20 mouse cellular contexts compared by ENCODE assay signal in the genomic region with DNA sequence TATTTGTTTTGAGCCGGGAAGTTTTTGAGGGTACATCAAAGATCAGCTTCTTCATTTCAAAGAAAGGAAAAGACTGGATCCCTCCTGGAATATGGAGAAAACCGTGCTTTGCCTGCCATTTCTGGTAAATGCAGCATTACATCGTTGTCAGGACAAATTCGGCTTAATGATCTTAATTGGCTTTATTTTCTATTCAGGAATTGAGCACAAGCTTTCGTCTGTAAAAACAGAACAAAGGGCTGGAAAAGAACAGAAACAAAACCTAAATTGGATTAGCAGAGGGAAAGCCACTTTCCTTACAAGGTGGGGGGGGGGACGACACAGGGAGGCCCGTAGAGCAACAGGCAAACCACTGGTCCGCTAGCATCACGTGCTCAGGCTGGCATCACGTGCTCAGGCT. TPM values are rescaled to one million over a fixed set of nuclear protein-coding genes. Genes with fewer than 3 reads are reported as not detected.
DNase-seq lines count a peak whose midpoint lies in the region; ATAC-seq and TF ChIP-seq lines count a peak whose summit lies in the region.
"Had no signal": no experiment of that assay in that cellular context is flagged by ENCODE, and none has a peak within 500 bp of the region (broad histone marks: within the 10 kb centered on the region; RNA-seq: fewer than 3 reads in every experiment).

No protein-coding gene starts in this region.

- no peak overlapping the region for H3K27ac ChIP-seq in forebrain, embryonic 16.5 days (ENCODE audit: low read length)
- no peak overlapping the region for H3K27ac ChIP-seq in forebrain, embryonic 15.5 days (replicated peaks)
- H3K27ac ChIP-seq in liver, embryonic 11.5 days (ENCODE audit: low read depth, low read length), result no peak overlapping the region
- 0 out of 2 replicates have a peak overlapping the region, but pooled peaks have one; percentile 7 for H3K27ac ChIP-seq in brown adipose tissue, adult 24 weeks (replicated peaks; ENCODE audit: low read depth, low read length)
- no peak overlapping the region for H3K27ac ChIP-seq in kidney, adult 2 months (ENCODE audit: insufficient read depth, low read depth, low read length)
- H3K27ac ChIP-seq: embryonic facial prominence, embryonic 15.5 days; forebrain, embryonic 13.5 days; heart, embryonic 13.5 days; hindbrain, embryonic 15.5 days had no signal

- H3K36me3 ChIP-seq in forebrain, embryonic 16.5 days (ENCODE audit: control insufficient read depth, insufficient read depth), result no peaks in the 10 kb centered on the region
- no peaks in the 10 kb centered on the region for H3K36me3 ChIP-seq in forebrain, embryonic 15.5 days
- H3K36me3 ChIP-seq in liver, embryonic 11.5 days (ENCODE audit: control insufficient read depth, insufficient read depth, low read length), result no peaks in the 10 kb centered on the region
- H3K36me3 ChIP-seq in kidney, adult 2 months (ENCODE audit: control insufficient read depth, insufficient read depth, low read length), result no peaks in the 10 kb centered on the region
- H3K36me3 ChIP-seq: embryonic facial prominence, embryonic 15.5 days; heart, embryonic 13.5 days; hindbrain, embryonic 15.5 days had no signal

- H3K4me3 ChIP-seq in forebrain, embryonic 16.5 days (replicated peaks; ENCODE audit: low read length), result no peak overlapping the region
- no peak overlapping the region for H3K4me3 ChIP-seq in forebrain, embryonic 15.5 days
- H3K4me3 ChIP-seq in liver, embryonic 11.5 days (ENCODE audit: low read depth, low read length), result no peak overlapping the region
- no peak overlapping the region for H3K4me3 ChIP-seq in brown adipose tissue, adult 24 weeks (ENCODE audit: insufficient read depth, low read depth, low read length)
- H3K4me3 ChIP-seq in kidney, adult 2 months (ENCODE audit: insufficient read depth, low read depth, low read length), result no peak overlapping the region
- H3K4me3 ChIP-seq: embryonic facial prominence, embryonic 15.5 days; forebrain, embryonic 13.5 days; heart, embryonic 13.5 days; hindbrain, embryonic 15.5 days had no signal

- H3K9me3 ChIP-seq in forebrain, embryonic 16.5 days (ENCODE audit: control insufficient read depth, low read length), result no peaks in the 10 kb centered on the region
- no peaks in the 10 kb centered on the region for H3K9me3 ChIP-seq in forebrain, embryonic 15.5 days
- no peaks in the 10 kb centered on the region for H3K9me3 ChIP-seq in liver, embryonic 11.5 days (ENCODE audit: control insufficient read depth, low read length)
- H3K9me3 ChIP-seq: embryonic facial prominence, embryonic 15.5 days; forebrain, embryonic 13.5 days; heart, embryonic 13.5 days; hindbrain, embryonic 15.5 days had no signal

- peak; percentile 15 for DNase-seq in liver, embryonic 11.5 days (ENCODE audit: low spot score)
- DNase-seq in liver, result no peak
- DNase-seq in layer of hippocampus, postnatal 10 days (ENCODE audit: low spot score in 2 of 2), result no peak
- no peak for DNase-seq in kidney, adult 2 months
- DNase-seq: adrenal gland, adult 8-10 months; adrenal gland, postnatal 36 days; cerebellum, adult 11-12 months; cerebellum, adult 9-10 months; cerebellum, postnatal 36 days; gastrocnemius, postnatal 14 days; heart, postnatal 36 days; kidney, adult 11 months had no signal

- no peak for ATAC-seq in forebrain, embryonic 16.5 days
- no peak for ATAC-seq in forebrain, embryonic 15.5 days (replicated peaks)
- ATAC-seq in liver, embryonic 11.5 days (replicated peaks; ENCODE audit: low FRiP score), result no peak
- ATAC-seq: forebrain, embryonic 13.5 days had no signal

- WGBS in forebrain, embryonic 16.5 days, result 10% methylated on average over 10 of the region's 10 CpGs
- WGBS in forebrain, embryonic 15.5 days, result 7% methylated on average over 10 of the region's 10 CpGs
- whole genome bisulfite sequencing in liver, embryonic 11.5 days, result 72% methylated on average over 10 of the region's 10 CpGs
- WGBS in kidney, adult 2 months, result 84% methylated on average over 10 of the region's 10 CpGs

- no peak for TF ChIP-seq POLR2A in kidney, adult 2 months (IDR thresholded peaks at IDR 0.05; ENCODE audit: low read depth, low read length)

- H3K9ac ChIP-seq in forebrain, embryonic 16.5 days (replicated peaks; ENCODE audit: low read depth, low read length), result no peak overlapping the region
- H3K9ac ChIP-seq in forebrain, embryonic 15.5 days (replicated peaks), result no peak overlapping the region
- H3K9ac ChIP-seq in liver, embryonic 11.5 days (ENCODE audit: low read depth, low read length), result no peak overlapping the region
- H3K9ac ChIP-seq: embryonic facial prominence, embryonic 15.5 days; forebrain, embryonic 13.5 days; heart, embryonic 13.5 days; hindbrain, embryonic 15.5 days had no signal

- H3K4me1 ChIP-seq in forebrain, embryonic 16.5 days (replicated peaks; ENCODE audit: control insufficient read depth, insufficient read depth, low read length), result 0 out of 2 replicates have a peak, but pooled peaks cover 5% of the 10 kb centered on the region
- peaks cover 8% of the 10 kb centered on the region for H3K4me1 ChIP-seq in forebrain, embryonic 15.5 days
- H3K4me1 ChIP-seq in liver, embryonic 11.5 days (replicated peaks; ENCODE audit: control insufficient read depth, insufficient read depth, low read length), result peaks cover 3% of the 10 kb centered on the region; the same call in 1 of the 2 replicates
- peaks cover 3% of the 10 kb centered on the region; the same call in 1 of the 2 replicates for H3K4me1 ChIP-seq in brown adipose tissue, adult 24 weeks (ENCODE audit: control insufficient read depth, insufficient read depth, insufficient read length, low read length)
- H3K4me1 ChIP-seq in kidney, adult 2 months (ENCODE audit: control insufficient read depth, insufficient read depth, low read length), result peaks cover 24% of the 10 kb centered on the region

- H3K27me3 ChIP-seq in forebrain, embryonic 16.5 days (replicated peaks; ENCODE audit: control insufficient read depth, insufficient read depth, low read length), result peaks cover 27% of the 10 kb centered on the region; the same call in 1 of the 2 replicates
- H3K27me3 ChIP-seq in forebrain, embryonic 15.5 days, result peaks cover 42% of the 10 kb centered on the region; the same call in 1 of the 2 replicates
- peaks cover 8% of the 10 kb centered on the region; the same call in 1 of the 2 replicates for H3K27me3 ChIP-seq in liver, embryonic 11.5 days (replicated peaks; ENCODE audit: control insufficient read depth, insufficient read depth, low read length)
- no peaks in the 10 kb centered on the region for H3K27me3 ChIP-seq in kidney, adult 2 months (replicated peaks; ENCODE audit: control insufficient read depth, insufficient read depth, low read length)
- H3K27me3 ChIP-seq: CH12.LX; embryonic facial prominence, embryonic 15.5 days; heart, embryonic 13.5 days had no signal

- H3K4me2 ChIP-seq in forebrain, embryonic 16.5 days (ENCODE audit: low read length), result 0 out of 2 replicates have a peak overlapping the region, but pooled peaks have one; percentile 4
- no peak overlapping the region for H3K4me2 ChIP-seq in forebrain, embryonic 15.5 days (replicated peaks)
- H3K4me2 ChIP-seq in liver, embryonic 11.5 days, result no peak overlapping the region
- H3K4me2 ChIP-seq: embryonic facial prominence, embryonic 15.5 days; forebrain, embryonic 13.5 days; heart, embryonic 13.5 days; hindbrain, embryonic 15.5 days had no signal

- no peak for TF ChIP-seq CTCF in kidney, adult 2 months (conservative IDR thresholded peaks at IDR 0.05; ENCODE audit: insufficient read depth, insufficient read length, low read depth, low read length)

RNA-seq across cellular contexts. Expression of a gene that starts 33.9 kb away (rescaled TPM):
- 20.3 and 25.9 TPM in 2 replicates for polyA plus RNA-seq in forebrain, embryonic 16.5 days (2015; fragmentation: Nextera tagmentation; extraction: Ambion mirVana)
- 19.6 and 23.0 TPM in 2 replicates for polyA plus RNA-seq in forebrain, embryonic 15.5 days (2015; fragmentation: Nextera tagmentation; extraction: Ambion mirVana)
- polyA plus RNA-seq in liver, embryonic 11.5 days (2014; fragmentation: Nextera tagmentation; extraction: Ambion mirVana), result 200 and 221 TPM in 2 replicates
- 74.5 and 79.6 TPM in 2 replicates for polyA plus RNA-seq in brown adipose tissue, adult 24 weeks (2012; ENCODE audit: insufficient read depth, insufficient read length, missing spikeins)
- 10 to 100 TPM; 56.0 to 58.2 TPM for total RNA-seq in layer of hippocampus, postnatal 10 days (2021)
- 128 and 131 TPM in 2 replicates for polyA plus RNA-seq in kidney, adult 2 months (2012; rRNA removed)
